Mouse (Mus musculus) central nervous system, embryonic 11.5 days (tissue): ENCODE results near the gene Chic2. TPM values are rescaled to one million over a fixed set of nuclear protein-coding genes. Genes with fewer than 3 reads are reported as not detected.

Source experiments
- polyA plus RNA-seq: library from polyadenylated mRNA; depleted of rRNA; stranded (reverse); fragments of >200 nt; gene quantifications from 2 replicates; pipeline ENCODE4 v1.2.3, GENCODE M21; 2012; rRNA removed

Gene Chic2
- polyA plus RNA-seq, result 19.5 and 34.6 TPM in 2 replicates

GRCm38 (mm10) chr5:75044310-75044904, at the start of gene Chic2:
Gene Chic2 (minus strand): TSS chr5:75044774.

GRCm38 (mm10) chr5:75075383-75075941, 30.9 kb upstream of the Chic2 start, which contains the start of gene Gsx2:
Gene Gsx2 (plus strand): TSS chr5:75075601.

Other genes with a start within 250 kb of the Chic2 start
- 3.5 and 5.5 TPM in 2 replicates for gene Gsx2, start 30.8 kb upstream of the Chic2 start, polyA plus RNA-seq
- gene Pdgfra, start 107.5 kb upstream of the Chic2 start, polyA plus RNA-seq, result 22.8 and 65.3 TPM in 2 replicates